Mouse (Mus musculus): ENCODE measurements around the gene St8sia6.

Gene St8sia6

GRCm38 (mm10) chr2:13760366-13760765 is 33.5 kb downstream of the St8sia6 start:
- no peak for DNase-seq (ENCODE audit: low spot score)

- no peak for DNase-seq (ENCODE audit: low spot score)
Measured at GRCm38 (mm10) chr2:13757412-13757811, 36.5 kb downstream of the St8sia6 start.

GRCm38 (mm10) chr2:13755733-13756132 is 38.1 kb downstream of the St8sia6 start:
- DNase-seq (ENCODE audit: low spot score), result no peak

- no peak for DNase-seq (ENCODE audit: low spot score)
Measured at GRCm38 (mm10) chr2:13751691-13752090, 42.2 kb downstream of the St8sia6 start.

GRCm38 (mm10) chr2:13750777-13751176 is 43.1 kb downstream of the St8sia6 start:
- no peak for DNase-seq (ENCODE audit: low spot score)

GRCm38 (mm10) chr2:13750089-13750488 is 43.8 kb downstream of the St8sia6 start:
- no peak for DNase-seq (ENCODE audit: low spot score)

- DNase-seq (ENCODE audit: low spot score), result no peak
Measured at GRCm38 (mm10) chr2:13749176-13749575, 44.7 kb downstream of the St8sia6 start.

- no peak for DNase-seq (ENCODE audit: low spot score)
Measured at GRCm38 (mm10) chr2:13747576-13747975, 46.3 kb downstream of the St8sia6 start.

- no peak for DNase-seq (ENCODE audit: low spot score)
Measured at GRCm38 (mm10) chr2:13746023-13746422, 47.8 kb downstream of the St8sia6 start.

- no peak for DNase-seq (ENCODE audit: low spot score)
Measured at GRCm38 (mm10) chr2:13738704-13739103, 55.2 kb downstream of the St8sia6 start.

GRCm38 (mm10) chr2:13727901-13728300 is 66.0 kb downstream of the St8sia6 start:
- no peak for DNase-seq (ENCODE audit: low spot score)

- DNase-seq (ENCODE audit: low spot score), result no peak
Measured at GRCm38 (mm10) chr2:13725592-13725991, 68.3 kb downstream of the St8sia6 start.

- no peak for DNase-seq (ENCODE audit: low spot score)
Measured at GRCm38 (mm10) chr2:13722241-13722640, 71.6 kb downstream of the St8sia6 start.

GRCm38 (mm10) chr2:13718628-13719185 is 75.2 kb downstream of the St8sia6 start:
- no peak for DNase-seq (ENCODE audit: low spot score)

- no peak for DNase-seq (ENCODE audit: low spot score)
Measured at GRCm38 (mm10) chr2:13708785-13709184, 85.1 kb downstream of the St8sia6 start.

- no peak for DNase-seq (ENCODE audit: low spot score)
Measured at GRCm38 (mm10) chr2:13697514-13697913, 96.3 kb downstream of the St8sia6 start.

- DNase-seq (ENCODE audit: low spot score), result no peak
Measured at GRCm38 (mm10) chr2:13694417-13694816, 99.4 kb downstream of the St8sia6 start.

- DNase-seq (ENCODE audit: low spot score), result no peak
Measured at GRCm38 (mm10) chr2:13684380-13684779, 109.5 kb downstream of the St8sia6 start.

GRCm38 (mm10) chr2:13683205-13683570 is 110.7 kb downstream of the St8sia6 start:
- DNase-seq (ENCODE audit: low spot score), result no peak

GRCm38 (mm10) chr2:13682488-13683204 is 111.2 kb downstream of the St8sia6 start:
- DNase-seq (ENCODE audit: low spot score), result peak; percentile 15

GRCm38 (mm10) chr2:13672946-13673345 is 120.9 kb downstream of the St8sia6 start:
- DNase-seq (ENCODE audit: low spot score), result no peak

- no peak for DNase-seq (ENCODE audit: low spot score)
Measured at GRCm38 (mm10) chr2:13672426-13672825, 121.4 kb downstream of the St8sia6 start.

GRCm38 (mm10) chr2:13634866-13635265 is 159.0 kb downstream of the St8sia6 start:
- no peak for DNase-seq (ENCODE audit: low spot score)

All from layer of hippocampus, adult 11-12 months (tissue).